Mouse (Mus musculus): ENCODE data around the gene Pgpep1l.

DNA sequence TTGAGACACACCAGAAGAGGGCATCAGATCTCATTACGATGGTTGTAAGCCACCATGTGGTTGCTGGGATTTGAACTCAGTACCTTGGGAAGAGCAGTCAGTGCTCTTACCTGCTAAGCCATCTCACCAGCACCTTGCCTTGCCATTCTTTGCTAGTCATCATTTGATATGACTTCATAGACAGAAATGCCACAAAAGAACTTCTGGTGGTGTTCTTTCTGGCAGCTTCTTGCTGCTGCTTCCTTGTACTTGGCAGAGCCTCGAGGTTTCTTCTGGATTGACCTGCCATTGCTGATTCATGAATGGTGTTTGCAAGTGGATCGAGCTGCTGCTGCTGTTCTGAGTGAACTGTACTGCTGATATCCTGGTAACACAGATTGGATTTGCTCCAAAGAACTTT, 13.1 kb downstream of the Pgpep1l start:
- TF ChIP-seq CTCF (IDR thresholded peaks at IDR 0.05; ENCODE audit: control insufficient read depth, insufficient read depth, low read length): no peak
- no peak for TF ChIP-seq POLR2A (IDR thresholded peaks at IDR 0.05; ENCODE audit: borderline replicate concordance, control insufficient read depth, low read depth, low read length)

Measured in bone marrow, adult 2 months (tissue).